Mouse (Mus musculus): ENCODE measurements around the gene Ryr1. TPM values are rescaled to one million over a fixed set of nuclear protein-coding genes. Genes with fewer than 3 reads are reported as not detected.

Gene Ryr1
- polyA plus RNA-seq, 1 experiment from 2014 or later = 0.30 TPM

DNA sequence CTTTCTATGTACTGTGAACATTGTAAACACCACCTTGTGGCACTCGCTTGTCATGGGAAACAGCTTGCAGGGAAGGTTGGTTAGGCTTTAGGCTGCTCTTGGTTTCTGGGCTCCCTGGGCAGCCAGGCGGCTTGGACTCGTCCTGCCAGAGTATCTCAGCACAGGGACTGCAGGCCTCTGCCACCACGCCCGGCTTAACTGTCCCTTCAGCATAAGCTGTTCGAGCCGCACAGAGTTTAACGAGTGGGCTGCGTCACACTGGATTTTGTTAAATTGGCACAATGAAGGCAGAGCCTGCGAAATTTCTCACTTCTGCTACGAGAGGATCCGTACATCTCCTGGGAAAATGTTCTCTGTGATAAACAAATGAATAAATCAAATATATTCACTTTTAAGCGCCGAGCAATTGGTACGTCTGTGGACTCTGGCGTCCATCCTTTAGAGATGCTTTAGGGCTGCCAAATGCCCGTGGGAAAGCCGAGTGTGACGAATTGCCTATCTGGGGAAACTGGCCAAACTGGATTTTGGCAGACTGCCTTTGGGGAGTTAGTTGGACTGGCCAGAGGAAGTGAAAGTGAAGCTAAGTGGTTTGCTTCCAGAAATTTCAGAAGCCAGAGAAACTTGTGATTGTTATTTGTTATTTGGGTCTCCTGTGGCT, 81.8 kb downstream of the Ryr1 start:
- no peak; the same call in 1 of the 2 replicates for ATAC-seq (ENCODE audit: insufficient read depth, low FRiP score, low read depth)
- H3K9ac ChIP-seq = no peak overlapping the region

DNA sequence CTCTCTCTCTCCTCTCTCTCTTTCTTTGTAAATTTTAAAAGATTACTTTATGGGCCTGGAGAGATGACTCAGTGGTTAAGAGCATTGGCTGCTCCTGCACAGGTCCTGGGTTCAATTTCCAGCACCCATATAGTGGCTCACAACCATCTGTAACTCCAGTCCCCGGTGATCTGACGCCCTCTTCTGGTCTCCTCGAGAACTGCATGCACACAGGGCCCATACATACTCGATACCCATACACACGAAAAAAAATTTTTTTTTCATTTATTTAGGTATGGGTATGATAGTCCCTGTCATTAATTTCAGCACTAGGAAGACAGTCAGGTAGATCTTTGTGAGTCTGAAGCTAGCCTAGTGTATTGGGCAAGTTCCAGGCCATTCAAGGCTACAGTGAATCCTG, 83.8 kb downstream of the Ryr1 start:
- Histone ChIP-seq H3K4me1 (peaks cover 27% of the 10 kb centered on the region), H3K27ac (no peak overlapping the region), H3K4me3 (replicated peaks) (no peak overlapping the region), H3K9ac (no peak overlapping the region), H3K4me2 (no peak overlapping the region), H3K9me3 (no peaks in the 10 kb centered on the region), H3K27me3 (replicated peaks) (no peaks in the 10 kb centered on the region), H3K36me3 (no peaks in the 10 kb centered on the region)
- 78% methylated on average over 5 of the region's 5 CpGs for WGBS
- ATAC-seq (ENCODE audit: insufficient read depth, low FRiP score, low read depth) = no peak

More for the DNA sequence above, 81.8 kb downstream of the Ryr1 start:
- no peaks in the 10 kb centered on the region for H3K27me3 ChIP-seq (replicated peaks)
- H3K4me2 ChIP-seq = peak overlapping the region; percentile 11
- H3K9me3 ChIP-seq = no peaks in the 10 kb centered on the region
- no peaks in the 10 kb centered on the region for H3K36me3 ChIP-seq
- peak overlapping the region; percentile 64 for H3K27ac ChIP-seq
- no peak overlapping the region for H3K4me3 ChIP-seq (replicated peaks)
- H3K4me1 ChIP-seq = peaks cover 27% of the 10 kb centered on the region
- 34% methylated on average over 19 of the region's 19 CpGs for WGBS

DNA sequence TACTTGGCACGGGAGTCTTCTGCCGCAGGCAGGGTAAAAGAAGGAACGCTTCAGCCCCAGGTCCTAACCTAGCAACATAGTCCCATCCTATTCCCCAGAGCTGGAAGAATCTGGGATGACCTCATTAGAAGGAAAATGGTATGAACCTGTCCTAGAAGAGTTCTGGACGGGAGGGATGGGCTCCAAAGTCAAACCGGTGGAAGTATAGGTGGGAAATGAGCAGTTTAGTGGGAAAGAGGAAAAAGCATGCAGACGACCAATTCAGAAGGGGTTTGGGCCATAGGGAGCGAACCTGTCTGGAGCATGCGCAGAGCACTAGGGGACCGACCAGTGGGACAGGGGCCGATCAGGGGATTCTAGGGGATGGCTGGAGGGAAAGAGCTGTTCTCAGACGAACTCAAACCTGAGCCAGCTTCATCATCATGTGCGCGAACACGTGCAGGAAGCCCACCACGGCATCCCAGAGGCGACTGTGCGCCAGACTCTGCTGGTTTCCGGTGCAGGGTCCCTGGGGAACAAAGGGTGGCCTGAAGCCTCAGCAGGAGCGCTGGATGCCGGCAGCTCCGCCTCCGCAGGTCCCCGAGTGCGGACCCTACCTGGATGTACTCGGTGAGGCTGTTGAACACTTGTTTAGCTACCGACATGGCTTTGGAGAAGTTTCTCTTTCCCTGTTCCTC, 84.9 kb downstream of the Ryr1 start:
- 2% methylated on average over 26 of the region's 26 CpGs for WGBS
- ATAC-seq (ENCODE audit: insufficient read depth, low FRiP score, low read depth) = no peak; the same call in 1 of the 2 replicates

GRCm38 (mm10) chr7:29039604-29039984, 85.4 kb downstream of the Ryr1 start:
- peaks cover 25% of the 10 kb centered on the region for H3K4me1 ChIP-seq

More for the DNA sequence above, 84.9 kb downstream of the Ryr1 start:
- peak overlapping the region; percentile 43 for H3K4me3 ChIP-seq (replicated peaks)
- no peaks in the 10 kb centered on the region for H3K9me3 ChIP-seq
- H3K27ac ChIP-seq = peak overlapping the region; percentile 36; the same call in 1 of the 2 replicates
- H3K4me1 ChIP-seq = peaks cover 27% of the 10 kb centered on the region
- H3K4me2 ChIP-seq = peak overlapping the region; percentile 86
- H3K9ac ChIP-seq = peak overlapping the region; percentile 17; the same call in 1 of the 2 replicates
- H3K27me3 ChIP-seq (replicated peaks) = no peaks in the 10 kb centered on the region
- no peaks in the 10 kb centered on the region for H3K36me3 ChIP-seq

DNA sequence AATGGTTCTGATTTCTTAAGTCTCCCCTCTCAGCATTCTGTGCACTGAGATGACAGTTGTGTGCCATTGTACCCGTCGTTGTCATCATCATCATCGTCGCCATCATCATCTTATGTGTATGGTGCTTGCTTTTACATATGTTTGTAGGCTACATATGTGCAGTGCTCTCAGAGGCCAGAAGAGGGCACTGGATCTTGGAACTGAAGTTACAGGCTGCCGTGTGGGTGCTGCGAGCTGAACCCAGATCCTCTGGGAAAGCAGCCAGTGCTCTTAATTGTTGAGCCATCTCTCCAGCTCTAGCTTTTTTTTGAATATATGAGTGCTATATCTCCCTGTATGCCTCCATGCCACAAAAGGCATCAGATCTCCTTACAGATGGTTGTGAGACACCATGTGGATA, 87.7 kb downstream of the Ryr1 start:
- no peak overlapping the region for H3K4me3 ChIP-seq (replicated peaks)
- H3K27me3 ChIP-seq (replicated peaks) = no peaks in the 10 kb centered on the region
- no peaks in the 10 kb centered on the region for H3K9me3 ChIP-seq
- H3K27ac ChIP-seq = no peak overlapping the region
- peaks cover 7% of the 10 kb centered on the region for H3K4me1 ChIP-seq
- H3K4me2 ChIP-seq = no peak overlapping the region
- WGBS = 84% methylated on average over 6 of the region's 6 CpGs
- no peaks in the 10 kb centered on the region for H3K36me3 ChIP-seq
- H3K9ac ChIP-seq = no peak overlapping the region
- ATAC-seq (ENCODE audit: insufficient read depth, low FRiP score, low read depth) = no peak

More at GRCm38 (mm10) chr7:29039604-29039984, 85.4 kb downstream of the Ryr1 start:
- Histone ChIP-seq H3K9me3 (no peaks in the 10 kb centered on the region), H3K4me3 (replicated peaks) (peak overlapping the region; percentile 43), H3K27ac (peak overlapping the region; percentile 36; the same call in 1 of the 2 replicates), H3K4me2 (peak overlapping the region; percentile 86), H3K27me3 (replicated peaks) (no peaks in the 10 kb centered on the region), H3K9ac (peak overlapping the region; percentile 17; the same call in 1 of the 2 replicates), H3K36me3 (no peaks in the 10 kb centered on the region)
- WGBS = under 1% methylated on average over 11 of the region's 11 CpGs
- peak; percentile 51; the same call in 1 of the 2 replicates for ATAC-seq (ENCODE audit: insufficient read depth, low FRiP score, low read depth)

DNA sequence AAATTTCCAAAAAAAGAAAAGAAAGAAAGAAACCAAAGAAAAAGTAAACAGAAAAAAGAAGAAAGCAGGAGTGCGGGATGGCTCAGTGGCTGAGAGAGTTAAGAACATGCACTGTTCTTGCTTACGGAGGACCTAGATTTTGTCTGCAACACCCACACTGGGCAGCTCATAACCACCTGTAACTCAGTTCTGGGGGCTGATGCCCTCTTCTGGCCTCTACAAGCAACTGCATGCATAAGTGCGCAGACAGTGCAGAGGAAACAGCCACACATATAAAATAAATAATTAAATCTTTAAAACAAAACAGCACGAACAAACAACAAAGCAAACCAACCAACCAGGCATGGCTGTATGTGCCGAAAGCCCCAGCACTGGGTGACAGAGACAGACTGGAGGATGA, 92.3 kb downstream of the Ryr1 start:
- H3K27ac ChIP-seq = no peak overlapping the region
- no peaks in the 10 kb centered on the region for H3K36me3 ChIP-seq
- H3K4me3 ChIP-seq (replicated peaks) = no peak overlapping the region
- 83% methylated on average over 5 of the region's 5 CpGs for WGBS
- H3K9ac ChIP-seq = no peak overlapping the region
- no peaks in the 10 kb centered on the region for H3K4me1 ChIP-seq
- ATAC-seq (ENCODE audit: insufficient read depth, low FRiP score, low read depth) = no peak
- no peaks in the 10 kb centered on the region for H3K27me3 ChIP-seq (replicated peaks)
- H3K9me3 ChIP-seq = no peaks in the 10 kb centered on the region
- no peak overlapping the region for H3K4me2 ChIP-seq

GRCm38 (mm10) chr7:29031641-29032040, 93.3 kb downstream of the Ryr1 start:
- Histone ChIP-seq H3K9me3 (no peaks in the 10 kb centered on the region), H3K36me3 (no peaks in the 10 kb centered on the region), H3K4me1 (no peaks in the 10 kb centered on the region), H3K4me3 (replicated peaks) (no peak overlapping the region), H3K9ac (no peak overlapping the region), H3K4me2 (no peak overlapping the region), H3K27ac (no peak overlapping the region), H3K27me3 (replicated peaks) (no peaks in the 10 kb centered on the region)
- WGBS = 66% methylated on average over 10 of the region's 10 CpGs
- no peak for ATAC-seq (ENCODE audit: insufficient read depth, low FRiP score, low read depth)

- H3K27me3 ChIP-seq (replicated peaks) = no peaks in the 10 kb centered on the region
- H3K4me3 ChIP-seq (replicated peaks) = no peak overlapping the region
- H3K27ac ChIP-seq = no peak overlapping the region
- H3K9me3 ChIP-seq = no peaks in the 10 kb centered on the region
- no peaks in the 10 kb centered on the region for H3K4me1 ChIP-seq
- no peaks in the 10 kb centered on the region for H3K36me3 ChIP-seq
- ATAC-seq (ENCODE audit: insufficient read depth, low FRiP score, low read depth) = peak; percentile 91
- no peak overlapping the region for H3K9ac ChIP-seq
- WGBS = 86% methylated on average over 14 of the region's 14 CpGs
- H3K4me2 ChIP-seq = no peak overlapping the region
These were observed 95.0 kb downstream of the Ryr1 start for GRCm38 (mm10) chr7:29029690-29030656.

GRCm38 (mm10) chr7:29028761-29029160, 96.2 kb downstream of the Ryr1 start:
- WGBS = 80% methylated on average over 6 of the region's 6 CpGs

GRCm38 (mm10) chr7:29026811-29027210, 98.2 kb downstream of the Ryr1 start:
- no peak overlapping the region for H3K27ac ChIP-seq

More at GRCm38 (mm10) chr7:29028761-29029160, 96.2 kb downstream of the Ryr1 start:
- H3K4me1 ChIP-seq = no peaks in the 10 kb centered on the region
- H3K27me3 ChIP-seq (replicated peaks) = no peaks in the 10 kb centered on the region
- no peak overlapping the region for H3K4me2 ChIP-seq
- no peak for ATAC-seq (ENCODE audit: insufficient read depth, low FRiP score, low read depth)
- H3K9me3 ChIP-seq = no peaks in the 10 kb centered on the region
- no peaks in the 10 kb centered on the region for H3K36me3 ChIP-seq
- H3K4me3 ChIP-seq (replicated peaks) = no peak overlapping the region
- H3K27ac ChIP-seq = no peak overlapping the region
- no peak overlapping the region for H3K9ac ChIP-seq

DNA sequence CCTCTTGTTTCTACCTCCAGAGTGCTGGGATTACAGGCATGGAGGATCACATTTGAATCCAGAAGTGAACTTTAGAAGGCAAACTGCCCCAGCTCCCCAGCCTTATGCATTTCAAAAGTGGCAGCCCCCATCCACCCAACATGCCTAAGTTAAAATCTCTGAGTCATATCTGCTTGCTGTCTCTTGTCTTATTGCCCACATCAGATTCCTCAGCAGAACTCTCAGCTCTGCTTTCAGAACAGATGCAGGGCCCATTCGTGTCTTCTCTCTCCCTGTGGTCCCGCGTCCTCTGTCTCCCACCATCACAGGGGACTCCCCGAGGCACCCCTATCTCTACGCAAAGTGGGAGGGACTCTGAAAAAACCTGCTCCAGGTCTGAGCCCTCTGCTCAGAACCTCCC, 98.8 kb downstream of the Ryr1 start:
- no peak overlapping the region for H3K4me3 ChIP-seq (replicated peaks)
- no peak overlapping the region for H3K9ac ChIP-seq
- H3K27me3 ChIP-seq (replicated peaks) = no peaks in the 10 kb centered on the region
- H3K9me3 ChIP-seq = no peaks in the 10 kb centered on the region
- WGBS = 88% methylated on average over 5 of the region's 5 CpGs
- no peaks in the 10 kb centered on the region for H3K4me1 ChIP-seq
- no peak for ATAC-seq (ENCODE audit: insufficient read depth, low FRiP score, low read depth)
- no peak overlapping the region for H3K4me2 ChIP-seq
- H3K27ac ChIP-seq = no peak overlapping the region
- no peaks in the 10 kb centered on the region for H3K36me3 ChIP-seq

More at GRCm38 (mm10) chr7:29026811-29027210, 98.2 kb downstream of the Ryr1 start:
- Histone ChIP-seq H3K4me1 (no peaks in the 10 kb centered on the region), H3K36me3 (no peaks in the 10 kb centered on the region), H3K27me3 (replicated peaks) (no peaks in the 10 kb centered on the region), H3K9ac (no peak overlapping the region), H3K4me2 (no peak overlapping the region), H3K4me3 (replicated peaks) (no peak overlapping the region), H3K9me3 (no peaks in the 10 kb centered on the region)
- 75% methylated on average over 4 of the region's 4 CpGs for WGBS
- no peak for ATAC-seq (ENCODE audit: insufficient read depth, low FRiP score, low read depth)
